Mouse (Mus musculus) hindbrain, embryonic 10.5 days (tissue): ENCODE data around the gene Cct3. TPM values are rescaled to one million over a fixed set of nuclear protein-coding genes. Genes with fewer than 3 reads are reported as not detected.
"Not testable (repeated sequence)": the region's sequence is repeated elsewhere in the genome, so short reads cannot be mapped to it uniquely, and the experiment has no call there.

ENCODE experiments used
- DNase-seq: peaks from one replicate; pipeline ENCODE4 v3.0.0-alpha.2; 2017; ENCODE audit warnings: low spot score
- H3K27ac ChIP-seq: fragments of 300-500 bp; sonication (generic); 2 replicates; pipeline ENCODE4 v1.5.1; 2016; ENCODE audit warnings: mild to moderate bottlenecking, moderate library complexity
- H3K27me3 ChIP-seq: fragments of 300-500 bp; sonication (generic); 2 replicates; pipeline ENCODE4 v1.6.1; 2016; ENCODE audit warnings: mild to moderate bottlenecking; ENCODE audit not compliant: poor library complexity, insufficient read depth, severe bottlenecking
- H3K36me3 ChIP-seq: fragments of 300-500 bp; sonication (generic); 2 replicates; pipeline ENCODE4 v1.6.1; 2016; ENCODE audit warnings: mild to moderate bottlenecking, moderate library complexity
- H3K4me1 ChIP-seq: fragments of 300-500 bp; sonication (generic); replicated peaks from 2 replicates; pipeline ENCODE4 v1.6.1; 2016; ENCODE audit warnings: mild to moderate bottlenecking
- H3K4me3 ChIP-seq: fragments of 300-500 bp; sonication (generic); 2 replicates; pipeline ENCODE4 v1.5.1; 2016; ENCODE audit warnings: mild to moderate bottlenecking, moderate library complexity
- H3K9me3 ChIP-seq: fragments of 300-500 bp; sonication (generic); 2 replicates; pipeline ENCODE4 v1.6.1; 2016; ENCODE audit warnings: mild to moderate bottlenecking, moderate library complexity
- WGBS: fragments of 180-500 bp; shearing (Covaris S2); methylation state at CpG from one replicate; pipeline ENCODE4 v1.1.7; 2016; 5-methylcytosine and 5-hydroxymethylcytosine counted together
- polyA plus RNA-seq: library from polyadenylated mRNA; unstranded; fragments of >200 nt; fragmentation: Nextera tagmentation; extraction: Ambion mirVana; gene quantifications from 2 replicates; pipeline ENCODE4 v1.2.1, GENCODE M21; 2016

The Cct3 gene
- polyA plus RNA-seq, 1 experiment from 2014 or later = 755 TPM

DNA sequence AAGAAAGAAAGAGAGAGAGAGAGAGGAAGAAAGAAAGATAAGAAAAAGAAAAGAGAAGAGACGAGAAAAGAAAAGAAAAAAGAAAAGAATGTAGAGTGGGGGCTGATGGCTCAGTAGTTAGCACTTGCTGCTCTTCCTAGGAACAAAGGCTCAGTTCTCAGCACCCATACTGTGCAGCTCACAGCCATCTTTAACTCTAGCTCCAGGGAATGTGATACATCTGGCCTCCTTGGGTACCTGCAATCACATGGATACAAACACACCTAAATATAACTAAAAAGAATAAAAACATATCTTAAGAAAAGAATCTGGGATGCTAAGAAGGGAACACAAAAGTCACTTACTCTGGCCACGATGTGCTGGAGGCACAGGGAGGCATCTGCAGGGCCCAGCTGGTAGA lies 20.8 kb upstream of the Cct3 start:
- Histone ChIP-seq H3K4me1 (no peaks in the 10 kb centered on the region), H3K4me3 (no peak overlapping the region), H3K27me3 (no peaks in the 10 kb centered on the region), H3K36me3 (no peaks in the 10 kb centered on the region), H3K9me3 (no peaks in the 10 kb centered on the region), H3K27ac (no peak overlapping the region)
- no peak for DNase-seq
- 78% methylated on average over 2 of the region's 2 CpGs for WGBS

DNA sequence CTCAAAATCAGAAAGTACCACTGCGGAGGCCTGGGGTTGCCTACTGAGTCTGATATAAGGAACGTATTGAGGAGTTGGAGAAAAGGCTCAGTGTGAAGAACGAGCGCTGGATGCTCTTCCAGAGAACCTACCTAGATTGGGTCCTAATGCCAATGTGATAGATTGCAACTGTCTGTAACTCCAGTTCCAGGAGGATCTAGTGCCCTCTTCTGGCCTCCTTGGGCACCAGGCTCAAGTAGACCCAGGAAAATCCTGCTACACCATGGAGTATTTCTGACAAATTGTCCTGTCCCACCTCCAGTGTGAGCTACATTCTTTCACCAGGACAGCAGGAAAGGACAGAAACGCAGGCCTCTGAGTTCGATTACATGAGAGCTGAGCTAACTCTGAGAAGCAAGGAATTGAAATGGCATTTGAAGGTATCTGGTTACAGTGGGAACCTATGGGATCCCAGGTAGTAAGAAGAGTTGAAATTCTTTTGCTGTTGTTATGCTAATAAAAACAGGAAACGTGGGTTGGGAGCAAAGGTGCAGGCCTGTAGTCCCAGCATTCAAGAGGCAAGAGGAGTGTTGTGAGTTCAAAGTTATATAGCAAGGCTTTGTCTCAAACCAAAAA lies 20.3 kb upstream of the Cct3 start:
- WGBS = 44% methylated on average over 7 of the region's 7 CpGs
- DNase-seq = no peak

DNA sequence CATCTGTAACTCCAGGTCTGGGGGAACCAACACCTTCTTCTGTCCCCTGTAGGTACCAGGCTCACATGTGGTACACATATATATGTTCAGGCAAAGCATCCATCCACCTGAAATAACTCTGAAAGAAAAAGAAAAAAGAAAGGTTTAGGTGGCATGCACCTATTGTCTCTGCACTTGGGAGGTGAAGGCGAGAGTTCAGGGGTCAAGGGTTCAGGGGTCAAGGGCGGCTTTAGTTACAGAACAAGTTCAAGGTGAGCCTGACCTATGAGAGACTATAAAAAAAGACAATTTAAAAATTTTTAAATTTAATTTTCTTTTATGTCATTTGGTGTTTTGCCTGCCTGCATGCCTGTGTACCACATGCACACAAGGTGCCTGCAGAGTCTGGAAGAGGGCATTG lies 16.9 kb upstream of the Cct3 start:
- no peak overlapping the region for H3K27ac ChIP-seq
- H3K4me3 ChIP-seq = no peak overlapping the region
- WGBS = 93% methylated on average over 2 of the region's 2 CpGs
- H3K4me1 ChIP-seq = no peaks in the 10 kb centered on the region
- no peaks in the 10 kb centered on the region for H3K9me3 ChIP-seq
- H3K27me3 ChIP-seq = no peaks in the 10 kb centered on the region
- DNase-seq = no peak
- no peaks in the 10 kb centered on the region for H3K36me3 ChIP-seq

More for the DNA sequence above, 20.3 kb upstream of the Cct3 start:
- Histone ChIP-seq H3K4me3 (no peak overlapping the region), H3K9me3 (no peaks in the 10 kb centered on the region), H3K36me3 (no peaks in the 10 kb centered on the region), H3K4me1 (no peaks in the 10 kb centered on the region), H3K27me3 (no peaks in the 10 kb centered on the region), H3K27ac (no peak overlapping the region)

DNA sequence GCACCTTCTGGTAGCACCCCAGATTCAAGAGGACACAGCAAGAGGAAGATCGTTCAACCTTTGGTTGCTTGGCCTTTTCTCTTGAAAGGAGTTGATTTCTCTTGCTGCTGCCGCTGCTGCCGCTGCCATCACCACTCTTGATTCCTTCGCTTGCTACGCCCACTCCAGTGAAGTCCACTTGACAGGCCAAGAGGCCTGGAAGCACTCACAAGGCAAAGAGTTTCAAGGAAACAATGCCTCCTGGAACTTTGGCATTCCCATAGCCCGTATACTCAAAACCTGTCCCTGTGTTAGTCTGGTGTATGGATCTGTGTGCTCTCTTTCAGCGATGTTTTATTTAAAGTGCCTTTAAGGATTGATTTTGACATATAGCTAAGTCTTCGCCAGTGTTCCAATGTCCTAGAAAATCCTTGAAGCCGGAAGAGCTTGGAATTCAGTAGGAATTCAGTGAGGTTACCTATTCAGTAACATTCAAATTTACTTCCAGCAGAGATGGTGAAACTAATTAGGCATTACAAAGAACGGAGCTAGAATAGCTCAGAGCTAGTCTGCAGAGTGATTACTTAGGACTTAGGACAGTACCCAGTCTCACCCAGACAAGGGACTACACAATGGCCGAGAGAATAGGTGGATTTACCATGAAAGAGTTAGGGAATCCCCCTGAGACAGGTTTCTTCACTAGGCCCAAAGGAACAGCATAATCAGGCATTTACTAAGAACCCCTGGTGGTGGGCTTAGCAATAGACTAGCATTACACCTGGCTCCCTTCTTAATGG lies 15.6 kb upstream of the Cct3 start:
- 67% methylated on average over 11 of the region's 11 CpGs for WGBS
- not testable (repeated sequence) for H3K4me1 ChIP-seq, H3K36me3 ChIP-seq, H3K27me3 ChIP-seq, H3K9me3 ChIP-seq, DNase-seq, H3K4me3 ChIP-seq, H3K27ac ChIP-seq

DNA sequence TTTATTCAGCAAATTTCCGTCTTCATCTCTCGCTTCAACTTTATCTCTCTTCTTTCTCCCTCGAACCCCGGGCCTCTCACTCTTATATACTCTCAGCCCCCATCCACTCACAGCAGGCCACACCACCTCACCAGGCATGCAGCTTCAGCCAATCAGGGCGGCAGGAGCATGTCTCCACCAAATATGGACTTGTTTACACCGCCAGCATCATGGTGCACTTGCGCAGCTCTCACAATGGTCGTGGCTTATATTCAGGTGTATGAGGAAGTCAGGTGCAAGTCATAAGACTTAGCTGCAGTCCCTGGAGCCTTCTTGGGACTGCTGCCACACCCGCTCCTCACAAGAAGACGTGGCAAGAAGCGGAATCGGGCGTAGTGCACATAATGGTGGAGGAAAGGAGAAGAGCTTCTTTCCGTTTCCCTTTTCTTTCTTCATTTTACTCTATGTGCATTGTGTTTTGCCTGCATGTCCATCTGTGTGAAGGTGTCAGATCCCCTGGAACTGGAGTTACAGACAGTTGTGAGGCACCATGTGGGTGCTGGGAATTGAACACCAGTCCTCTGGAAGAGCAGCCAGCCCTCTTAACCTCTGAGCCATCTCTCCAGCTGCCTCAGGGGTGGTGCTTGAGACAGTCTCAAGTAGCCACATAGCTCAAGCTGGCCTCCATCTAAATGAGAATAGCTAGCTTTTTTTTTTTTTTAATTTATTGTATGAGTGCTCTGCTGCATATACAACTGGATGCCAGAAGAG lies 11.9 kb upstream of the Cct3 start:
- not testable (repeated sequence) for H3K27ac ChIP-seq, H3K27me3 ChIP-seq, H3K9me3 ChIP-seq, H3K4me3 ChIP-seq, H3K4me1 ChIP-seq, DNase-seq
- 95% methylated on average over 14 of the region's 14 CpGs for WGBS
- peaks cover 13% of the 10 kb centered on the region for H3K36me3 ChIP-seq

DNA sequence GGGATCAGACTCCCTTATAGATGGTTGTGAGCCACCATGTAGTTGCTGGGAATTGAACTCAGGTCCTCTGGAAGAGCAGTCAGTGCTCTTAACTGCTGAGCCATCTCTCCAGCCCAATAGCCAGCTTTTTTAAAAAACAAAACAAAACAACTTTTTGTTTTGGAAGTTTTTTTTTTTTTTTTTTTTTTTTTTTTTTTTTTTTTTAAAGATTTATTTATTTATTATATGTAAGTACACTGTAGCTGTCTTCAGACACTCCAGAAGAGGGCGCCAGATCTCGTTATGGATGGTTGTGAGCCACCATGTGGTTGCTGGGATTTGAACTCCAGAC lies 11.4 kb upstream of the Cct3 start:
- DNase-seq, H3K9me3 ChIP-seq, H3K27me3 ChIP-seq, H3K4me3 ChIP-seq, H3K4me1 ChIP-seq, H3K27ac ChIP-seq: not testable (repeated sequence)
- WGBS = 79% methylated on average over 2 of the region's 2 CpGs
- H3K36me3 ChIP-seq = peaks cover 13% of the 10 kb centered on the region

DNA sequence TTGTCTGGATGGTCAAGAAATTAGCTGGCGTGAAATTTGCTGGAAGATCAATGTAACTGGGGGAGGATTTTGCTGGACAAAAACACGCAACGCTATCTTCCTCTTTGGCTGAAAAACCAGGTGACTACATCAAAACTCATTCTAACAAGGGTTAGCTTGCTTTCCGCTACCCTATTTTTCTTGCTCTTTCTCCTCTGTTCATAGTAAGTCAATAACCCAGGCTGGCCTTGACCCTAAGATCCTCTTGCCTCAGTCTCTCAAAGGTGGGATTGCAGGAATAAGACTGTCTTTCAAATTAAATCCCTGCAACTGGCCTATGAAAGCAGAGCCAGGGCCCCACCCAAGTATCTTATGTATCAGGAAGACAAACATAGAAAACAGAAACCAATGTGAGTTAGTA lies 9.8 kb upstream of the Cct3 start, which contains the start of gene Gm38392:
TSS of gene Gm38392 (minus strand) at position 101 of the 400 bp plus-strand sequence.
- Histone ChIP-seq H3K27ac (no peak within 1 kb of the TSS), H3K27me3 (no peaks in the 10 kb centered on the region), H3K36me3 (peaks cover 13% of the 10 kb centered on the region), H3K4me1 (no peaks in the 10 kb centered on the region), H3K4me3 (no peak within 1 kb of the TSS), H3K9me3 (no peaks in the 10 kb centered on the region)
- WGBS = 96% methylated on average over 4 of the region's 4 CpGs
- DNase-seq = no peak

DNA sequence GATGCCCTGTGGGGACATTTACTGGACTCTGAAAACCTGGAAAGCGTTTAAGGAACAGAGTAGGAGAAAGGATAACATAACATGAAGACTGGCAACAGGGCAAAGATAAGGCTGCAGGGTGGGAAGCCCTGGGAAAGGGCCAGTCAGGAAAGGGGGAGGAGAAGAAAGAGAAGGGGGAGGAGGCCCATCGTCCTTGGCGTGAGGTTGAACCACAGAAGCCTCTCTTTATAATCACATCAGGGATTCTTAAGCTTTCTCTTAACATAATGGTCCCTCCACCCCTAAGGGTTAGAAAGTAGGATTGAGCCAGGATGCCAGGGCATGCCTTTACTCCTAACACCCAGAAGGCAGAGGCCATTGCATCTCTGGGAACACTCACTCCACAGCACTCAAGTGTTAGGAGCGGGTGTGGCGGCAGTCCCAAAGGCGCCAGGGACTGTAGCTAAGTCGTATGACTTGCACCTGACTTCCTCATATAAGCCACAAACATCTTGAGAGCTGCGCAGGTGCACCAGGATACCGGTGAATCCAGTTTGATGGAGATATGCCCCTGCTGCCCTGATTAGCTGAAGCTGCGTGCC lies 8.7 kb upstream of the Cct3 start:
- H3K4me1 ChIP-seq, H3K27me3 ChIP-seq, H3K27ac ChIP-seq, H3K9me3 ChIP-seq, H3K4me3 ChIP-seq, DNase-seq: not testable (repeated sequence)
- 89% methylated on average over 10 of the region's 10 CpGs for WGBS
- peaks cover 13% of the 10 kb centered on the region for H3K36me3 ChIP-seq

DNA sequence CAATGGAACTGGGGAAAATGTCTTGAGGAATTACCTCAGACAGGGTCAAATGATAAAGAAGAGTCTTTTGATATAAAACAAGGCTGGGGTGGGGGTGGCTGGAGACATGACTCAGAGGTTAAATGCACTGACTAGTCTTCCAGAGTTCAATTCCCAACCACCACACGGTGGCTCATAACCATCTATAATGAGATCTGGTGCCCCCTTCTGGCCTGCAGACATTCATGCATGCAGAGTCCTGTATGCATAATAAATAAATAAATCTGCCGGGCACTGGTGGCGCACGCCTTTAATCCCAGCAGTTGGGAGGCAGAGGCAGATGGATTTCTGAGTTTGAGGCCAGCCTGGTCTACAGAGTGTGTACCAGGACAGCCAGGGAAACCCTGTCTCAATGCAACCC lies 4.9 kb upstream of the Cct3 start:
- Histone ChIP-seq H3K4me3 (no peak overlapping the region), H3K27ac (no peak overlapping the region), H3K36me3 (peaks cover 2% of the 10 kb centered on the region; the same call in 1 of the 2 replicates), H3K27me3 (no peaks in the 10 kb centered on the region), H3K9me3 (no peaks in the 10 kb centered on the region), H3K4me1 (peaks cover 9% of the 10 kb centered on the region)
- WGBS = 67% methylated on average over 4 of the region's 4 CpGs
- DNase-seq = peak; percentile 15

DNA sequence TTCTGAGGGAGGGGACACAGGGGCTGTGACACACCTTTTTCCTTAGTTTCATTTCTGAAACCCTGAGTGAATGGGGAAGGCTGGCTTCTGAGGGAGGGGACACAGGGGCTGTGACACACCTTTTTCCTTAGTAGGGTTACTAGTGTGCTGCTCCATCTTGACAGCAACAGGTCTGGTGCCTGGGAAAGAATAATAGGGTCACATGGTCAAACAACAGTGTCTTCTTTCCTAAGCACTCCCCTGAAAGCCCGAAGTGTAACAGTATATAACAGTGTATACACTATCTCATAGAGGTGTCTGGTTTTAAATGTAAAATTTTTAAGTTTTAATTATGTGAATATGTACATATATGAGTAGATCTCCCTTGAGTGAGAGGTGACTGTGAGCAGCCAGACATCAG lies 1.6 kb upstream of the Cct3 start:
- H3K4me1 ChIP-seq = peaks cover 23% of the 10 kb centered on the region
- WGBS = 74% methylated on average over 1 of the region's 1 CpGs
- not testable (repeated sequence) for DNase-seq, H3K9me3 ChIP-seq, H3K27me3 ChIP-seq
- peak overlapping the region; percentile 80 for H3K4me3 ChIP-seq
- H3K27ac ChIP-seq = peak overlapping the region; percentile 96
- peaks cover 22% of the 10 kb centered on the region for H3K36me3 ChIP-seq

DNA sequence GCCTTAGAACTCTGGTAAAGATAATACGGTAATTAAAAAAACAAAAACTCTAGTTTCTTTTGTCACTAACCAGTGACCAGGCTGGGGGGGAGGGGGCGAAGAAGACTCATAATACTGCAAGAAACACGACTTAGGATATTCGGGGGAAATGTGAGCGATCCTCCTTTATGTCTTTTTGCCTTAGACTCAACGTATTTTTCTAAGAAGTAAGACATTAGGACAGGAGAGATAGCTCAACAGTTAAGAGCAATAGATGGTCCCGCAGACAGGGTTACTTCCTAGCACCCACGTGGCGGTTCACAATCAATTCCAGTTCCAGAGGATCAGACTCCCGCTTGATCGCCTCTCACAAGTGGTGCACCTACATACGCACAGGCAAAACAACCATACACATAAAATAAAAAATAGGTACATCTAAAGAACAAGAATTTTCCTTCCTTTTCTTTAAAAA lies 781 bp upstream of the Cct3 start:
- Histone ChIP-seq H3K27me3 (no peaks in the 10 kb centered on the region), H3K9me3 (no peaks in the 10 kb centered on the region), H3K4me1 (peaks cover 23% of the 10 kb centered on the region), H3K36me3 (peaks cover 31% of the 10 kb centered on the region), H3K27ac (peak overlapping the region; percentile 96), H3K4me3 (peak overlapping the region; percentile 80)
- 2% methylated on average over 12 of the region's 12 CpGs for WGBS
- DNase-seq = no peak

DNA sequence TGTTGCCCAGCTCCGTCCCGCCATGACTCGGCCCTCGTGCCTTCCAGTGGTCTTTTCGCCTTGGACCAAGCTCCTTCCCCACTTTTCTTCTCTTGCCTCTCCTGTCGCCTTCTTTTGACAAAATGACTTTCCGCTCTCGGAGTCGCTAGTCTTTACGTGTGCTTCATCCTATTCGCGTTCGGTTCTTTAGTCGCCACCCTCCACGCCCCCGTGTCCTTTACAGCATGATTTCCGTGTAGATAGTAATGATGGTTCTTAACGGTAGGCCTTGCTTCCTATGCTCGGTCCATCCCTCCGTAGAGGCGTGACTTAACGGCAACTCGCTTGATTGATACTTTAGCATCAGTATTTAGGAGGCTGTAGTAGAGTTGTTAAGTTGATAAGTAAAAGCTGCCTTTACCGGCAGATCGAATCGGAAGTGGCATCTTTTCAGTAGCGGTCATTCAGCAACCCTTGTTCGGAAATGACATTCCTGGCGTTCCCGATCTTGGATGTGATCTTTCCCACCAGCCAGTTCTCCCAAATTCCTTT lies 470 bp downstream of the Cct3 start:
- H3K27ac ChIP-seq = peak overlapping the region; percentile 96
- under 1% methylated on average over 30 of the region's 30 CpGs for WGBS
- H3K4me1 ChIP-seq = peaks cover 23% of the 10 kb centered on the region
- H3K9me3 ChIP-seq = no peaks in the 10 kb centered on the region
- DNase-seq = no peak
- H3K27me3 ChIP-seq = no peaks in the 10 kb centered on the region
- peaks cover 43% of the 10 kb centered on the region for H3K36me3 ChIP-seq
- peak overlapping the region; percentile 80 for H3K4me3 ChIP-seq
